Mouse (Mus musculus): ENCODE results near the gene Churc1.

Churc1 gene

DNA sequence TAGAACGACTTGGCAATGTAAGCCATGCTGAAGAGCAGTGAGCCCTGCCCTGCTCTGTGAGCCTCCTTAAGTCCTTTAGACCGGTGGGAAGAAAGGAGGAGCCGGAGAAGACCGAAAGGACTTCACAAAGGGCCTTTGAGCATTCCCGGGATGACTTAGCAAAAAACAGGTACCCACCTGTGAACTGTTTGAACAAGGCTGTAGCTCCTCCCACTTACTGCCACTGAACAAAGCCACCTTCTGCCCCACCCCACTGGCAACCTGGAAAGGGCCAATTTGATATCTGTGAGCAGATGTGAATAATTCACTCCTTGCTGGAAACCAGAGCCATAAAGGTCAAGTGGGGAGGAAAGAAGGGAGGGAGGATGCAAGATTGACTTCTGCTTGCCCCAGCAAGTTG lies 30.0 kb downstream of the Churc1 start, which contains the start of gene Gpx2:
Gene Gpx2, minus strand, starts transcription at position 205 of the 400 bp plus-strand sequence.
- DNase-seq: no peak

DNA sequence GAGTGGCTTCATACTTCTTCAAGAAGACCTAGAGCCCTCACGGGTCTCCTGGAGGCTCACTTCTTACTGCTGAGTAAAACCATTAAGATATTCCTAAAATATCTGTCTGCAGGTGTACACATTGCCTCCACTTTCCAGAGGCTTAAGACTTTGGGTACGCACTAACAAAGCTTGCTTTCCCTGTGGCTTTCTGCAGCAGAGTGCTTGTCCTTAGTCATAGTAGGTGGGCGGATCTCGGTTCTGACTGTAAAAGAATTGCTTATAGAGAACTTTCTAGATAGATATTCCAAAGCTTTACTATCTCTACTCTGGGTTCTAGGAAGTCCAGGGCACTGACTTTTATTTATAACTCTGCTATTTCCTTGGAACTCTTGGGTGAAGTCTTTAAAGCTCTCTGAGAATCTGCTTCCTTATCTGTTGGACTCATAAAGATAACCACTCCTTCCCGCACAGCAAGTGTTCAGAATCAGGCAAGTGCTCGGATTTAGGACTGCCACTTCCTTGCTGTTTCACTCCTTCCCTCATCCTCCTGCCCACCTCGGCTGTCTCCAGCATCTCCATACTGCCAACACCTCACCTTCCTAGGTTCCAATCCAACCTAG lies 31.7 kb downstream of the Churc1 start:
- DNase-seq: no peak

DNA sequence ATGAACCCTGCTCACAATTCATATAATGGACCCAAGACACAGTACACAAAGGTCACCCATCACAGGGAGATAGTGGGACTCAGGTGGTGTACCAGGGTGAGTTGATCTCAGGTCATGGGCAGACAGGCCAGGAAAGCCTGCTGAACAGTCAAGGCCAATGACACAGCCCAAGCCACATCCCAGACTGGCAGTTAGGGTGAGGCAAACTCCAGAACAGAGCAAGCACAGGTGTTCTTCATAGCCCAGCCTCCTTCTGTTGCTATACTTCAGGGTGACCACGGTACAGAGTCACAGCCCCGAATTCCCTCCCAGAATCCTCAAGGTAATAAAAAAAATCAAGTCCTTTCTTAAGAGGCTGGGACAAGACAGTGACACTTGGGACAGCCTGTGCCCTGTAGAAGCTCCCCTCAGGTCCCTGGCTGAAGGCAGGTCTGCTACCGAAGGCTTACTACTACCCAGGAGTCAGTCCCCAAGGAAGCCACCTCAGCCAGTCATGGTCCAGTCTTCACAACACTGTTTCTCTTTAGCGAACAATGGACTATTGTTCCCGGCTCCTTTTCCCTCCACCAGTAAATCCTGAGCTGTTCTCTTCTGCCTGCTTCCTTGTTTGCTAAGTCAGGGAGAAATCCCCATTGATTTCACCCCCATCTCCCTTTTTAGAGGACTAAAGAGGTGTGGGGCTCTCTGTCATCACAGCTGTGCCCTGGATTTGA lies 32.8 kb downstream of the Churc1 start:
- no peak for DNase-seq

DNA sequence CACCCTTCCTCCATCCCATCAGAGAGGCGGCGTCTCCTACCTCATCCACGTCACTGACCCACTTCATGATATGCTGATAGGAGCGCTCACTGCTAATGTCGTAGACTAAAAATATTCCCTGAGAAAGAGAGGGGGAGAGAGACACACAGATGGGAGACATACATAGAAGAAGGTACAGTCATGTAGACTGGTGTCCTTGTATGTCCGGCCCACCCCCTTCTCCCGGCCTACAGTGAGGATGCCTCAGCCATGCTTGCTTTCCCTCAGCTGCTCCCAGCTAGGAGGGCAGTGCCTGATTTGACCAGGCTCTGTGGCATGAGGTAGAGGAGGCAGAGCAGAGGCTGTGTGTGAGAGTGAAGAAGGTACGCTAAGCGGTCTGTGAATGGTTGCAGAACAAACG lies 37.7 kb downstream of the Churc1 start:
- no peak for DNase-seq

DNA sequence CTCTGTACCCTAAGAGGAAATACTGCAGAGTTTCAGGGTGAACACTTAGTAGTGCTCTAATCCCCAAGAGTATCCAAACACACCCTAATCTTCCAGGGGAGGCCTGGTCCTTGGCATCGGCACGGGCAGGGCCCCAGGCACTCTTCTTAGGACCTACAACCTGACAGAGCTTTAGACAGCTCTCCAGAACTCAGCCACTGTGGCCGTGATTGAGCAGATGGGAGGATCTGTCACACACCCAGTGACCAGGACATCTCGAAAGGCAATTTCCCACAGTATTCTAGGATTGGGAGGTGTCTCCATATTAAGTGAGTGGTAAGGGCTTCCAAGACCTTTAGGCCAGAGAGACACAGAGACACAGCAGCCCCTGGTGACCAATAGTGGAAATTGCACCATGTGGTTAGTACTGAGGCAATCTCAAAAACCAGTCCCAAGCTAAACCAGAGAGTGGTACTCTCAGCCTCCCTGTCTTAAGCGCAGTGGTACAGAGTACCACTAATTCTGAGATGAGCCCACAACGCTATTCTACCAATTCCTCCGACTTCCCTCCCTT lies 38.4 kb downstream of the Churc1 start:
- DNase-seq: peak; percentile 63

DNA sequence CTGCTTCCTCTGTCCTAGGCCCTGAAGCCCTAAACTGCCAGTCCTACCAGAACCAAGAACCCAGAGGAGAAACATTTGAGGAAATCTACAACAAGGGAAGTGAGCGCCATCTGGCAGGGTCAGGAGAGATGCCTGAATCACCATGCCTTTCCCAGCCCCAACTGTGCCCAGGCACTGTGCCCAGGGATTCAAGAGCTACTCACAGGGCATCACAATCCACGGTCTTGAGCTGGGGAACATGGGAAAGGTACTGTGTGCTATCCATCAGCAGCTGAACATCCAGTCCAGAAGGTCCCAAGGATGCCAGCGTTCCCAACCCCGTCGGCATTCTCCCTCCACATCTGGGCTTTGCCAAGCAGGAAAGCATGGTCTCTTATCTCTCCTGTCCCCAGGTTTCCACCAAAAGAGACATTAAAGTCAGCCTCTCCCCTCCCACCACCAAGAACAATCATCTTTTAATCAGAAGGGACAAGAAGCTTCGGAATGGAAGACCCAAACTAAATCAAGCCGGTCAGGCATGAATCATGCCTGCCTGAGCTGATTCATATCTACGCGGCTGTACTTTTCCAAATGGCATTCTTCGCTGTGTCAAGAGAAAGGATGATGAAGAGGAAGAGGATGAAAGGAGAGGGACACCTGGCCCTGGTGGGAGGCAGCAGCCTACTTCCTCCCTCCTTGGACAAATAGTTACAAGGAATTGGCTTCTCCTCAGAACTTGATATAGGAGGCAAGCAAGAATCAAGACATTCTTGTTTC lies 39.9 kb downstream of the Churc1 start:
- DNase-seq: no peak

DNA sequence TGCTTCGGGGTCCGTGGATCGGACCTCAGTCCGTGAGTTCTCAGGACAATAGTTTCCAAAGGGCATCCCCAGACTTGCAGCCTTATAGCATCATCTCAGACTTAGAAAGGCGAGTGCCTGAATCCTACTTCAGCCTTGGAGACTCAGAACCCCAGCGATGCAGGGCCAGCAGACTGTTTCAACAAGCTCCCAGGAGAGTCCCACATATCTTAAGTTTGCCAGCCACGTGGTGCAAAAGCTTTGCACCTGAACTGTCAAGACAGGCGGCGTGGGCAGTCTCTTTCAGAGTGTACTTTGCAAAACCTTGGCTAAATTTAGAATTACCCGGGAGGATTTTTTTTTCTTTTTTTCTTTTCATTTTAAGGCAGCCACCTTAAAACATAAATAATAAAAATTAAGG lies 42.5 kb downstream of the Churc1 start:
- no peak for DNase-seq

DNA sequence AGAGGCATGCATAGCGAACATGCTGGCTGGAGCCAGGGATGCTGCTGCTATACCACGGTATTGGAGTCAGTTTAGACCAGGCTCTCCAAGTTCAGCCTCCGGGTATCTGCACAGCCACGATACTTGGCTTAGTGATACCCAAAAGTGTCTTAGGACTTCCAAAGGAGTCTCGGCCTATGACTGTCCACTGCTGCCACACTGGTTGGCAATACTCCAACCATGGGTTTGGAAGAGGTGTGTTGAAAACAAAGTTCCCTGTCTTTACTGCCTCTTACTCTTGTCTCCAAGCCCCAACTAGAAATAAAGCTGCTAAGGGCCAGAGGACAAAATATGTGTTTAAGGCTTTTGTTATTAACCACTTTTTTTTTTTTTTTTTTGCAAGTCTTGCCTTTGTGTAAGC lies 45.2 kb downstream of the Churc1 start:
- no peak for DNase-seq

DNA sequence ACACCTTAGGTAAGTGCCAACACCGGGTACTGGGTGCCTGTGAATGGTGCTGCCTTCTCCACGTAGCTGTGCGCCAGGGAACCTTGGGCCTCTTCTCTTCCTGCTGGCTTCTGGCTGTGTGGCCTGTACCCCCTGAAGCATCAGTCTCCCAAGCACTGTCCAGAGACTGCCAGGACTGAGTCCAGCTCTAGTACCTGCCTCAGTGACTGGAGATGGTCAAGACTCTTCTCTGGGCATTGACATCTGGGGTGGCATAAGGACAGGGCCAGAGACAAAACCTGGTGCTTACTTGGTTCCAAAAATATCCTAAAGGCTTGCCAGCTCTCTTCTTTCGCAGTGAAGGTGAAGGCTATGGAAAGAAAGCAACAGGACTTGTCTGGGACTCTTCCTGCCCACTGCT lies 45.7 kb downstream of the Churc1 start:
- DNase-seq: no peak

DNA sequence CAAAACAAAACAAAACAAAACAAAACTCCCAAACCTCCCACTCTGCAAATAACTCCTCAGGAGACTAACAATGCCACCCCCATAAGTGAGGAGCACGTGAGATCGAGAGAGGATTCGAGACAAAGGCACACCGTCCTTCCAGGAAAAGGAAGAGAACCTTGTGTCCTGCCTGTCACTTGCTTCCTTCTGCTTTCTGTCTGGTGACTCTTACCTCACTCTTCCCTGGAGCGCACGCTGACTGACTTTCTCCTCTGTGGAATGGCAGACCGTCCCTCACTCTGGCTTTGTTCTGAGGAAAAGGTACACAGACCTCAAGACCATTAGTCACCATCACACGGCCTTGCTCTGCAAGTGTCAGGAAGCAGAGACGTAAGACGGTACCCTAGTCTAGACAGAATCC lies 48.2 kb downstream of the Churc1 start:
- no peak for DNase-seq

DNA sequence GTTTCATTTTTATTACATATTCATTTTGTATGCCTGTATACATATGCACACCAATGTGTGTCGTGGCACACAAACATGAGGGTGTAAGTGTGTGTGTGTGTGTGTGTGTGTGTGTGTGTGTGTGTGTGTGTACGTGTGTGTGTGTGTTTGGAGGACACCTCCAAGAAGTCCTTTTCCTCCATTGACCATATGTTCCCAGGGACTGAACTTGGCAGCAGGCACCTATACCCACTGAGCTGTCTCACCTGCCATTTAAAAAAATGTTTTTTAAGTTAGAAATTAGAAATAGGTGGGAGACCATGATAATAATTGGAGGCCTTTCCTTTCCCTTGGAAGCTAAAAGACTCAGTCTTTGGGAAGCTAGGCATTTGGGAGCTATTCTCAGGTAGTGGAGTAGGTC lies 48.8 kb downstream of the Churc1 start:
- no peak for DNase-seq

DNA sequence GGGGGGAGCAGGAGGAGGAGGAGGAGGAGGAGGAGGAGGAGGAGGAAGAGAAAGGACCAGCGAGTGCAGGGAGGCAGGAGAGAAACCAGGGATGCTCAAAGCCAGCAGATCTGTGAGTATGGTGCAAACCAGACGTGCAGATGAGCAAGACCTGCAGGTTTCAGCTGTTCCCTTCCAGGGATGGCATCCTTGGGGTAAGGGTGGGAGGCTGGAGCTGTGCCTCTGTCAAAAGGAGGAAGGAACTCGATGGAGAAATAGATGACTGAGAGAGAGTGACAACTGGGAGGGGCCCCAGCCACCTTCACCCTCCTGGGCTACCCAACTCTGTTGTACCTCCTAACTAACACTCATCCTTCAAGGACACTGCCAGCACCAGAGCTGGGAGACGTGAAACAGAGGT lies 51.4 kb downstream of the Churc1 start:
- no peak for DNase-seq

DNA sequence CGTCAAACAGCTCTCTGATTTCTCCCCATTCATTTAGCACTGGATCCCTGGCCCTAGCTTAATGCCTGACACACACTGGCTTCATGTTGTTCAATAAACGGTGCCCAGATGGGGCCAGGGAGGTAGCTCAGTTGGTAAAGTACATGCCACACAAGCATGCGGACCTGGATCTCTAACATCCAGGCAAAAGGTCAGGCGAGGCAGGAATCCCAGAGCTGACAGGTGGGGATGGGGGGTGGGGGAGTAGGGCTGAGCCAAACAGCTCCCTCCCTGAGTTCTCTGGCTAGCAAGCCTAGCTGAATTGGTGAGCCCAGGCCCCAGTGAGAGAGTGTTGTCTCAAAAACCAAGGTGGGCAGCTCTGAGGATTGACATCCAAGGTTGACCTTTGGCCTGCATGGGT lies 51.8 kb downstream of the Churc1 start:
- DNase-seq: no peak

DNA sequence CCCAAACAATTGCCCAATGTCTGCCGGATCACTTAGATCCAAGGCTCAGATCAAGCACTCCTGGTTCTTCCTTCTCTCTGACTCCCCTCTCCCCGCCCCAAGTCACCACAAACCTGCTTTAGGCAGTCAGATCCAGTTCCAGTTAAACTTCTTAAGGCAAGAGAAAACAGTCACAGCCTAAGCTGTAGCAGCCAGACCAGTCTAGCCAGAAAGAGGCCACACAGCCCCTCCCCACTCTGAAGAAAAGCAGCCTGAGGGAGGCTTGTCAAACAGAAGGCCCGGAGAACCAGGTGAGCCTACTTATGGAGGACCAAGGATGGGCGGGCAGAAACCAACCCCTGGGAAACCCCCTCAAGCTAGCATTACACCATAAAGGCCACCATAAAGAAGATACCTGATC lies 52.8 kb downstream of the Churc1 start:
- peak; percentile 67 for DNase-seq

DNA sequence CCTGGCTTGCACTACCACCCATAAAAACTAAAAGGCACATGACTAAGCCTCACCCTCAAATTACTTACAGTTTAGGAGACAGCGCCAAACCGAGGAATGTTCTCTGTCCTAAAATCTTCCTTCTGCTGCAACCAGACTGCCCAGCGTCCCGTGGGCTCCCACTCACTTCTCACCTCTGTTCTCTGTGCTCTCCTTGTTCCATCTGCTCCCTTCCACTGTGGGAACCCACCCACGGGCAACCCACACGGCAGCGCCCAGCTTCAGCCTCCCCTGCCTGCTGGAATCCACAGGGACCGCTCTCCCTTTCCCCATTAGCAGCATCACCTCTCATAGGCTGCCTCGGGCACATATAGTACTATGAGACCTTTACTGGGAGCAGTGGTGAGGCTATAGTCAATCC lies 53.6 kb downstream of the Churc1 start:
- DNase-seq: no peak

DNA sequence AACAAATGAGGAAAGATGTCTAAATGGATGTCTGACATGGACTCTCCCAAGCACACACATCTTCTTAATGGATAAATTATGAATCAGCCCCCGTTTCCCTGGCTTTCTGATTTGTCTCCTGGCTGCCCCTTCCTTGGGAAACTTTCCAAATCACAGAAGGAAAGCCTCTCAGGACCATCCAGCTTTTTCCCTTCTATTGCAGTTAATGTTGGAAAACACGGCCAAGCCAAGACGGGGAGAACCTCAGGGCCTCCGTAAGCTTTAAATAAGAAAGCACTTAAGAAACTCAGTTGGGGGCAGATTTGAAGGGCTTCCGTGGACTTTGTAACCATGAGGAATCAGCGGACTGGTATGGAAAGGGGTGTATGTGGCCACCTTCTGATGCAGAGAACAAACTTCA lies 54.5 kb downstream of the Churc1 start:
- DNase-seq: no peak

DNA sequence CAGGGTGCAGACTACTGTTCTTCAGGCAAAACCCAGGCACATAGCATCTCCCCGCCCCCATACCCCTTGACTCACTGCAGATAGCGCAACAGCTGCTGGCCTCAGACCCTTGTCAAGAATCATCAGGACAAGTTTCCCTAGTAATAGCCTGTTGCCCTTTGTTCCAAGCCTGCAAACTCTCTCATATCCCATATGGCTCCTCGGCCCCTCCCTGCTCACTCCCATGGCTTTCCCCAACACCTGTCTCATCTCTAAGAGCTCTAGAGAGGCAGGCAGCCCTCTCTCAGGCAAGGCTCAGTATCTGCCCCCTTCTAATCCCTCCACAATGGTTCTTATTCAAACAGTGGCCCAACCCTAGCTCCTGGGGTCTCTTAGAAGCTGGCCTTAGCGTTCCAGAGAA lies 55.3 kb downstream of the Churc1 start:
- no peak for DNase-seq

DNA sequence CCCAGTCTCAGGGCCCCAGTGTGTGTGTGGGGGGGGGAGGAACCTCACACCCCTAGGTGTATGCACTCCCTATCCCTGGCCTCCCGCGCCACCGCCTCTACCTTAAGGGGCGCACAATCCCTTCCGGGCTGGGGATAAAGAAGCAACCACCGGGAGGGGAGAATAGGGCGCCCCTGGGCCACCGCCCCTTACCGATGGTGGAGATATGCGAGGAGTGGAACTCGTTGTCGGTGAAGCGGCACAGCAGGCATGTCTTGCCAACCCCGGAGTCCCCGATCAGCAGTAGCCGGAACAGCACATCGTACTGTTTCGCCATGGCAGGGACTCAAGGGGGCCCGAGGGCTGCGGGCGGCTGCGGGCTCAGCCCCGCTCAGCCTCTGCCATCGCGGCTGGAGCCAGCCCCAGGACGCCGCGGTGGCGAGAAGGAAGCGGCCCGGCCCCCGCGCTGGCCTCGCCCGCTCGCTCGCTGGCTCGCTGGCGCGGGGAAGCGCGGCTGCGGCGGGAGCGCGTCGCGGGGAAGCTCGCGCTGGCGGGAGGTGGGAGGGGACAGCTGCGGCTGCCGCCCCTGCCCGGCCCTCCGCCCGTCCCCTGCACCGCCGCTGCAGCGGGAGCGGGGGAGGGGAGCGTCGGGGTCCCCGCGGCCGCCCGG lies 56.8 kb downstream of the Churc1 start:
- DNase-seq: no peak

DNA sequence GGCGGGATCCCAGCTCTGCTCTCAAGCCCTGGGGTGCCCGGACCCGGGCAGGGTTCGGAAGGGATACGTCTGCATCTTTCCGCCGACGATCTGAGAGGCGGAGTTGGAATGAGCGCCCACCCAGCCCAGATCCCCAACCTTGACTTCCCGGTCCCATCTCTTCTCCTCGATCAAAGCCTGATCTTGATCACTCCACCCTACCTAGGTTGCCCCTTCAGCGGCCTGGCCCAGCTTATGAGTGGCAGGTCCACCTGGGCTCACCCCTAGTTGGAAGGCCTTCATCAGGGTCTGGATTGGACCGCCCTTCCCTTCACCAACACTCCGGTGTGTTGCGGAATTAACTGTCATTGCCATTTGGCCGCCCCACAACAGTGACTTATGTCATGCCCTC lies 57.3 kb downstream of the Churc1 start, which contains the start of gene Rab15:
Gene Rab15, minus strand, starts transcription at position 258 of the 391 bp plus-strand sequence.
- DNase-seq: no peak

DNA sequence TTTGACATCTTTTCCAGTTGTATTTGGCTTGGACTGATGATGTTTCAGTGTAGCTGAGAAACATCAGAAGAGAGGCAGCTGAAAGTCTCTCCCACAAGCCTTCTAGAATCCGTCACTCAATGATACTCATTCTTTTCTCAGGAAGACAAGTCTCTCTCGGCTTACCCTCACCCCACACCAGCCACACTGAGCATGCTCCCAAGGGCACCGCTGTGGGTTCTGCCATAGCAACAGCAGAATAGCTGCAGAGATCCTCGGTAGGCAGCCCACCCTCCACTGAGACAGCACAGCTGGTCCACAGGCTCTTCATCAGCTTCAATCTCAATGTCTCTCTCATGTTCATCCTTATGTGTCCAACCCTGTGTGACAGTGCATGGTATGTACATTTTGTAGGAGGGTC lies 59.9 kb downstream of the Churc1 start:
- DNase-seq: no peak

DNA sequence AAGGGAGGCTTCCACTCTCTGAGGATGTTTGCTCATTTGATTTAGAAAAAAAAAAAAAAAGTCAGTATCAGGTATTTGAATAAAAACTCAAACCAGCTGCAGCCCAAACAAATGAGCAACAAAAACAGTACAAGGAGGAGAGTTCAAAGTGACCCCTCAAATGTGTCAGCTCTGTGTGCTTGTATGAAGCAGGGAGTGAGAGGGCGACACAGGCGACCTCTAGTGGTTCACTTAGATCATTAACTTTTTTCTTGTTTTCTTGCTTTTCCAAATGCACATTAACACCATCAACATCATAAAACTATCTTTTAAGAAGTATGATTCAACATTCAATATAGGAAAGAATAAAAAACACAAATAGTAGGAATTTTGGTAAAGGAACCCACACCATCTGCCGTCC lies 67.4 kb downstream of the Churc1 start:
- DNase-seq: peak; percentile 40

Measured in kidney, adult 9 months (tissue).